Mouse (Mus musculus) MEL (cell line): ENCODE data around the gene Gm28729. TPM values are rescaled to one million over a fixed set of nuclear protein-coding genes. Genes with fewer than 3 reads are reported as not detected.

Source experiments
- DNase-seq: peaks from one replicate; pipeline ENCODE4 v3.0.0; 2011; ENCODE audit warnings: low read depth, low spot score
- H3K27ac ChIP-seq: 2 replicates; pipeline ENCODE4 v1.5.1; 2012; ENCODE audit warnings: low read depth, mild to moderate bottlenecking, control low read depth, low read length, moderate library complexity; ENCODE audit not compliant: control insufficient read depth
- H3K27me3 ChIP-seq, 2 experiments: fragments of 150-350 bp in 1 of 2; sonication (generic) in 1 of 2; 2 replicates each; pipeline ENCODE4 v1.6.1; 2012; ENCODE audit warnings: low read length in 2 of 2, mild to moderate bottlenecking in 2 of 2, improper control_type of control experiment in 1 of 2, moderate library complexity in 1 of 2; ENCODE audit not compliant: insufficient read depth in 2 of 2, control insufficient read depth in 1 of 2
- H3K36me3 ChIP-seq, 2 experiments: 2 replicates each; pipeline ENCODE4 v1.6.1; 2012 to 2014; ENCODE audit warnings: low read length in 2 of 2, improper control_type of control experiment in 1 of 2, inconsistent platforms in 1 of 2, mild to moderate bottlenecking in 1 of 2; ENCODE audit not compliant: insufficient read depth in 2 of 2, control insufficient read depth in 1 of 2
- H3K4me1 ChIP-seq, 2 experiments: fragments of 150-350 bp in 1 of 2; sonication (generic) in 1 of 2; 2 replicates each; pipeline ENCODE4 v1.6.1; 2012; ENCODE audit warnings: low read length in 2 of 2, improper control_type of control experiment in 1 of 2, mild to moderate bottlenecking in 1 of 2; ENCODE audit not compliant: insufficient read depth in 2 of 2, control insufficient read depth in 1 of 2
- H3K4me3 ChIP-seq, 2 experiments: fragments of 150-350 bp in 1 of 2; sonication (generic) in 1 of 2; 2 replicates each; pipeline ENCODE4 v1.5.1; 2012; ENCODE audit warnings: low read depth in 2 of 2, low read length in 2 of 2, mild to moderate bottlenecking in 2 of 2, moderate library complexity in 2 of 2, control low read depth in 1 of 2, improper control_type of control experiment in 1 of 2; ENCODE audit not compliant: control insufficient read depth in 1 of 2, insufficient read depth in 1 of 2
- H3K79me2 ChIP-seq: 2 replicates; pipeline ENCODE4 v1.6.1; 2012; ENCODE audit warnings: mild to moderate bottlenecking, low read length, moderate library complexity; ENCODE audit not compliant: control insufficient read depth, poor library complexity, insufficient read depth
- H3K9ac ChIP-seq: 2 replicates; pipeline ENCODE4 v1.6.1; 2012; ENCODE audit warnings: low read depth, mild to moderate bottlenecking, control low read depth, low read length, moderate library complexity; ENCODE audit not compliant: control insufficient read depth, poor library complexity, severe bottlenecking
- H3K9me3 ChIP-seq: fragments of 150-350 bp; sonication (generic); replicated peaks from 2 replicates; pipeline ENCODE4 v1.6.1; 2012; ENCODE audit warnings: mild to moderate bottlenecking, low read length, improper control_type of control experiment, moderate library complexity; ENCODE audit not compliant: insufficient read depth
- CHD1 ChIP-seq: IDR thresholded peaks from 2 replicates; pipeline ENCODE4 v1.6.1; 2012; ENCODE audit warnings: low read depth, mild to moderate bottlenecking, inconsistent platforms, low read length, improper control_type of control experiment
- CHD2 ChIP-seq: IDR thresholded peaks from 2 replicates; pipeline ENCODE4 v1.6.1; 2011; ENCODE audit warnings: low read length, improper control_type of control experiment
- CTCF ChIP-seq, 3 experiments: IDR thresholded peaks in 2 of 3; conservative IDR thresholded peaks in 1 of 3; 2 replicates each; pipeline ENCODE4 v1.5.1; 2011 to 2012; ENCODE audit warnings: low read length in 3 of 3, low read depth in 2 of 3, mild to moderate bottlenecking in 2 of 3, improper control_type of control experiment in 1 of 3, inconsistent platforms in 1 of 3, mixed read lengths in 1 of 3, moderate library complexity in 1 of 3; ENCODE audit not compliant: control insufficient read depth in 1 of 3, insufficient read depth in 1 of 3, poor library complexity in 1 of 3, severe bottlenecking in 1 of 3
- ELF1 ChIP-seq: IDR thresholded peaks from 2 replicates; pipeline ENCODE4 v1.6.1; 2014; ENCODE audit warnings: low read depth, mild to moderate bottlenecking, inconsistent platforms, low read length, improper control_type of control experiment, moderate library complexity
- EP300 ChIP-seq, 2 experiments: IDR thresholded peaks; 2 replicates each; pipeline ENCODE4 v1.6.1; 2011; ENCODE audit warnings: improper control_type of control experiment in 2 of 2, low read length in 2 of 2, low read depth in 1 of 2, mild to moderate bottlenecking in 1 of 2
- ETS1 ChIP-seq: IDR thresholded peaks from 2 replicates; pipeline ENCODE4 v1.6.1; 2012; ENCODE audit warnings: low read depth, mild to moderate bottlenecking, inconsistent platforms, low read length, improper control_type of control experiment, moderate library complexity
- GABPA ChIP-seq: IDR thresholded peaks from 2 replicates; pipeline ENCODE4 v1.6.1; 2012; ENCODE audit warnings: low read depth, mild to moderate bottlenecking, inconsistent platforms, low read length, improper control_type of control experiment, moderate library complexity
- KAT2A ChIP-seq: conservative IDR thresholded peaks from 2 replicates; pipeline ENCODE4 v1.6.1; 2012; ENCODE audit warnings: low read depth, low read length, improper control_type of control experiment, inconsistent platforms
- MAX ChIP-seq: IDR thresholded peaks from 2 replicates; pipeline ENCODE4 v1.6.1; 2011; ENCODE audit warnings: low read length, improper control_type of control experiment
- MXI1 ChIP-seq: IDR thresholded peaks from 2 replicates; pipeline ENCODE4 v1.6.1; 2011; ENCODE audit warnings: mild to moderate bottlenecking, low read depth, low read length, improper control_type of control experiment
- MYB ChIP-seq: IDR thresholded peaks from 2 replicates; pipeline ENCODE4 v1.6.1; 2011; ENCODE audit warnings: mild to moderate bottlenecking, low read depth, low read length, improper control_type of control experiment
- POLR2AphosphoS5 ChIP-seq: IDR thresholded peaks from 2 replicates; pipeline ENCODE4 v1.6.1; 2012; ENCODE audit warnings: low read depth, borderline replicate concordance, mild to moderate bottlenecking, inconsistent platforms, low read length, moderate library complexity, mixed read lengths
- RAD21 ChIP-seq: IDR thresholded peaks from 2 replicates; pipeline ENCODE4 v1.6.1; 2011; ENCODE audit warnings: mild to moderate bottlenecking, low read depth, low read length, improper control_type of control experiment
- RCOR1 ChIP-seq: IDR thresholded peaks from 2 replicates; pipeline ENCODE4 v1.6.1; 2012; ENCODE audit warnings: low read depth, mild to moderate bottlenecking, inconsistent platforms, low read length, improper control_type of control experiment
- SIN3A ChIP-seq: IDR thresholded peaks from 2 replicates; pipeline ENCODE4 v1.6.1; 2012; ENCODE audit warnings: low read length, improper control_type of control experiment, inconsistent platforms
- SMC3 ChIP-seq: IDR thresholded peaks from 2 replicates; pipeline ENCODE4 v1.6.1; 2011; ENCODE audit warnings: low read depth, low read length, improper control_type of control experiment
- TCF12 ChIP-seq: IDR thresholded peaks from 2 replicates; pipeline ENCODE4 v1.6.1; 2014; ENCODE audit warnings: low read depth, mild to moderate bottlenecking, inconsistent platforms, low read length, improper control_type of control experiment, moderate library complexity
- UBTF ChIP-seq: IDR thresholded peaks from 2 replicates; pipeline ENCODE4 v1.6.1; 2012; ENCODE audit warnings: low read depth, mild to moderate bottlenecking, inconsistent platforms, low read length, improper control_type of control experiment, moderate library complexity, borderline replicate concordance; ENCODE audit not compliant: insufficient read depth
- ZC3H11A ChIP-seq: IDR thresholded peaks from 2 replicates; pipeline ENCODE4 v1.6.1; 2012; ENCODE audit warnings: low read depth, mild to moderate bottlenecking, inconsistent platforms, low read length, improper control_type of control experiment
- polyA plus RNA-seq, 2 experiments: library from polyadenylated mRNA; stranded (reverse) in 1 of 2; unstranded in 1 of 2; fragments of >175 nt in 1 of 2; fragments of >200 nt in 1 of 2; gene quantifications; 2 replicates each; pipeline versions ENCODE4 v1.2.1 to v1.2.4; 2012; ENCODE audit warnings: low replicate concordance in 2 of 2, low read depth in 1 of 2; ENCODE audit not compliant: insufficient read length in 2 of 2, insufficient read depth in 1 of 2, missing spikeins in 1 of 2
- total RNA-seq: library from RNA; depleted of rRNA; stranded (reverse); fragments of 300-350 nt; gene quantifications from 2 replicates; pipeline ENCODE4 v1.2.3, GENCODE M21; 2012

The Gm28729 gene
- total and polyA plus RNA-seq, 3 experiments, result not detected

DNA sequence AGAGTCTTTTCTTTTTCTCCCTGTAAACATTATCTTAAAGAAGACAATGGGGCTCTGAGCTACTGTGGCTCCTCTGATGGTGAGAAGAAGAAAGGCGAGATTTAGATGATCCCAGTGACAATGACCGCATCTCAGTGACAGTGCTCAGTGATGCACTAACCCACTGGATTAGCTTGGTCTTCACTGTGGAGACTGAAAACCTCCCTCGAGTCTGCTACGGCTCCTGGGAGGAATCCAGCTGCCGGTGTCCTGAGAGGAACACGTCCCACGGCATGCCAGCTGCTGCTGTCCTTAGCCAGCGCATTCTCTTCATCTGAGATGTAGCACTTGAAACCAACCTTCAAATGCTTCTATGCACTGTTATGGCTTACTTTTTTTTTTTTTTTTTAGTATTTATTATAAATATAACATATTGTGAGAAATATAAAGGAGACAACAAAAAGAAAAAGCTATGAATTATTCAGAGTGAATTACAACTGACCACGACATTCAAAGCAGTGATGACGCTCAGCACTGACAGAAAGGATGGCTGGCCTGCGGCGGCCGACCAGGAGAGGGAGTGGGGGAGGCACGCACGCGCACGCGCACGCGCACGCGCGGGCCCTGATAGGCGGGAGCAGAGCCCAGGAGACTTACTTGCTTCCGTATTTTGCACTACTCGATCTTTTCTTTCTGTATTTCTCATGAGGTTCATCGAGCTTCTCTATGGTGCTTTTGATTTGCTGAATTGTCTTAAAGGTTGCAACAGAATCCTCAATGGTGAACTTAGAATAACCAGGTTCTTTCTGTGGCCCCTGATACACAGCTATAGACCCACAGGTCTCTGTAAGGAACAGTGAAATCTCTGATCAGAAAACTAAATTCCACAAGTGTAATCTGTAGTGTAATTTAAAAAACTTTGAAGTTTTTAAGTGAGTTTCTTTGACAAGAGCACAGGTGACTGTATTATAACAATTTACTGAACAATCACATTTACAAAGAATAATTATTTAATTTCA, 18.9 kb upstream of the Gm28729 start:
- H3K36me3 ChIP-seq, result peaks cover 0 to 17% of the 10 kb centered on the region in 2 experiments; a peak in 2 of 4 replicates
- H3K4me1 ChIP-seq, result no peaks in the 10 kb centered on the region
- DNase-seq, result no peak
- no peaks in the 10 kb centered on the region for H3K79me2 ChIP-seq
- H3K27ac ChIP-seq, result no peak overlapping the region
- H3K27me3 ChIP-seq, result no peaks in the 10 kb centered on the region
- no peak overlapping the region for H3K9ac ChIP-seq
- no peaks in the 10 kb centered on the region for H3K9me3 ChIP-seq
- no peak overlapping the region for H3K4me3 ChIP-seq
- no peak for TF ChIP-seq CHD2

GRCm38 (mm10) chr9:96538916-96539315, 13.9 kb upstream of the Gm28729 start:
- H3K79me2 ChIP-seq, result no peaks in the 10 kb centered on the region

DNA sequence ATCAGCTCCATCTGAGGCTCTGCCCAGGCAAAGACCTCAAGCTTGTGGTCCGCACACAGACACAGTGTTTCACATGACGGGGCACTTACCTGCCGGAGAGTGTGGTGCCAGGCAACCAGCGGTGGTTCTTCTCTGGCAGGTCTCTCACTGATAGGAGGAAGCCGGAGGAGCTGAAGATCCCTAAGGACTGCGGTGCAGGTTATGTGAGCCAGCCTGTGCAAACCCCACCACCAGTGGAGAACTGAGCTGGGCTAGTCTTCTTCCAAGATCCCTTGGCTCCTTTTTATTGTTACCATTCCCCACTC, 12.5 kb upstream of the Gm28729 start:
- Histone ChIP-seq H3K79me2 (no peaks in the 10 kb centered on the region), H3K4me3 (no peak overlapping the region), H3K36me3 (peaks cover 3 to 6% of the 10 kb centered on the region in 2 experiments; a peak in 3 of 4 replicates), H3K27me3 (no peaks in the 10 kb centered on the region), H3K9me3 (no peaks in the 10 kb centered on the region), H3K27ac (no peak overlapping the region), H3K4me1 (peaks cover 3 to 10% of the 10 kb centered on the region in 2 experiments; a peak in 3 of 4 replicates), H3K9ac (no peak overlapping the region)
- DNase-seq, result no peak
- no peak for TF ChIP-seq RAD21
- TF ChIP-seq GABPA, result no peak
- no peak for TF ChIP-seq TCF12
- TF ChIP-seq CTCF (IDR thresholded peaks at IDR 0.05 in 2 of 3, conservative IDR thresholded peaks at IDR 0.05 in 1 of 3; ENCODE audit: control insufficient read depth in 1 of 3, insufficient read depth in 1 of 3, low read depth in 2 of 3, low read length in 3 of 3, poor library complexity in 1 of 3, severe bottlenecking in 1 of 3), result no peak
- no peak for TF ChIP-seq UBTF
- no peak for TF ChIP-seq SMC3
- TF ChIP-seq ETS1, result no peak
- TF ChIP-seq CHD1, result no peak
- no peak for TF ChIP-seq RCOR1
- TF ChIP-seq KAT2A, result no peak
- no peak for TF ChIP-seq POLR2AphosphoS5
- no peak for TF ChIP-seq MXI1

More at GRCm38 (mm10) chr9:96538916-96539315, 13.9 kb upstream of the Gm28729 start:
- Histone ChIP-seq H3K27ac (no peak overlapping the region), H3K4me1 (peaks cover 3 to 10% of the 10 kb centered on the region in 2 experiments; a peak in 3 of 4 replicates), H3K27me3 (no peaks in the 10 kb centered on the region), H3K9me3 (no peaks in the 10 kb centered on the region), H3K4me3 (no peak overlapping the region), H3K36me3 (peaks cover 3 to 8% of the 10 kb centered on the region in 2 experiments), H3K9ac (no peak overlapping the region)
- no peak for DNase-seq
- TF ChIP-seq ELF1 (no peak), MYB (no peak), ZC3H11A (no peak), MAX (no peak), SIN3A (no peak), EP300 (IDR thresholded peaks at IDR 0.05; ENCODE audit: low read depth in 1 of 2, low read length in 2 of 2) (no peak)
- TF ChIP-seq, all 39 proteins: peak for 0
